29 mouse cellular contexts compared by ENCODE assay signal in the genomic region with DNA sequence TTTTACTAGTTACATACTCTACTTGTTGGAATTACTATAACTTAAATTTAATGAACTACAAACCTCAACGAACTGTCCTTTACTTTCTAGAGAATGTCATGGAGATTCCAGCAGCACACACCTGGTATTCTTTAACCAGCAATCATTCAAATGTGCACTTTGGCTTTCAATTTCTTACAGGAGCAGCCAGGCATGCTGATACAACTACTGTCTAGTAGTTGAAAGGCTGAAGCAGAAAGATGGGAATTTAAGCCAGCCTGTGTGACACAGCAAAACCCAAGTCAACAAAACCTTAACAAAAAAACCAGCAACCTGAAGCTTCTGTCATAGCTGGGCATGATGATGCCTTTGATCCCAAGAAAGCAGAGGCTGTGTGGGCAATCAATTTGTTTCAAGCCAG. TPM values are rescaled to one million over a fixed set of nuclear protein-coding genes. Genes with fewer than 3 reads are reported as not detected.
A peak's percentile ranks its signal among the peaks of the same experiment; 100 is the strongest.
DNase-seq lines count a peak whose midpoint lies in the region; ATAC-seq and TF ChIP-seq lines count a peak whose summit lies in the region.
"Had no signal": no experiment of that assay in that cellular context is flagged by ENCODE, and none has a peak within 500 bp of the region (broad histone marks: within the 10 kb centered on the region; RNA-seq: fewer than 3 reads in every experiment).

No protein-coding gene starts in this region.

- H3K4me3 ChIP-seq in embryonic fibroblast, embryonic 13.5 days (ENCODE audit: insufficient read depth, low read length), result no peak overlapping the region
- no peak overlapping the region for H3K4me3 ChIP-seq in liver, embryonic 15.5 days (replicated peaks)
- H3K4me3 ChIP-seq: embryonic facial prominence, embryonic 10.5 days; embryonic facial prominence, embryonic 15.5 days; forebrain, embryonic 13.5 days; intestine, embryonic 15.5 days; limb, embryonic 13.5 days; midbrain, embryonic 15.5 days had no signal

- peaks cover 22% of the 10 kb centered on the region for H3K36me3 ChIP-seq in liver, embryonic 15.5 days (replicated peaks)

- ATAC-seq in liver, embryonic 15.5 days (ENCODE audit: insufficient read depth), result no peak
- ATAC-seq: forebrain, embryonic 13.5 days; hindbrain, embryonic 16.5 days; intestine, embryonic 15.5 days; midbrain, embryonic 15.5 days had no signal

- H3K4me2 ChIP-seq in liver, embryonic 15.5 days, result no peak overlapping the region
- H3K4me2 ChIP-seq: embryonic facial prominence, embryonic 15.5 days; forebrain, embryonic 13.5 days; intestine, embryonic 15.5 days; limb, embryonic 13.5 days; lung, embryonic 14.5 days; midbrain, embryonic 15.5 days had no signal

- DNase-seq in kidney, adult 9 months, result peak; percentile 75
- no peak for DNase-seq in kidney, adult 18-20 months
- DNase-seq in kidney, postnatal 36 days, result peak; percentile 24 to 59
- DNase-seq in left cerebral cortex, postnatal 10 days (ENCODE audit: extremely low spot score in 1 of 2, low spot score in 2 of 2), result no peak
- DNase-seq in left cerebral cortex, postnatal 36 days (ENCODE audit: low spot score in 2 of 2), result no peak
- no peak for DNase-seq in urinary bladder, postnatal 36 days (ENCODE audit: low spot score in 2 of 2)
- DNase-seq: adrenal gland, postnatal 10 days; B cell, adult 2 months; cerebellum, adult 8-10 months; cerebellum, postnatal 25 days; gastrocnemius, postnatal 10 days; heart, postnatal 14 days; layer of hippocampus, adult 9-11 months; lung, embryonic 14.5 days; lung, postnatal 14 days; right cerebral cortex, adult 18-20 months; thymus, postnatal 4 days had no signal

- H3K4me1 ChIP-seq in embryonic fibroblast, embryonic 13.5 days (ENCODE audit: control insufficient read depth, insufficient read depth, low read length), result peaks cover 7% of the 10 kb centered on the region
- H3K4me1 ChIP-seq in liver, embryonic 15.5 days (replicated peaks), result peaks cover 53% of the 10 kb centered on the region

- no peaks in the 10 kb centered on the region for H3K9me3 ChIP-seq in liver, embryonic 15.5 days (replicated peaks)
- H3K9me3 ChIP-seq: embryonic facial prominence, embryonic 10.5 days; embryonic facial prominence, embryonic 15.5 days; forebrain, embryonic 13.5 days; intestine, embryonic 15.5 days; limb, embryonic 13.5 days; midbrain, embryonic 15.5 days had no signal

- intact Hi-C loops in left cerebral cortex, postnatal 10 days (cut with DNase I), result no loop called here
- intact Hi-C loops in left cerebral cortex, postnatal 36 days (cut with DNase I), result no loop called here

- no peaks in the 10 kb centered on the region for H3K27me3 ChIP-seq in liver, embryonic 15.5 days
- H3K27me3 ChIP-seq: embryonic facial prominence, embryonic 15.5 days; forebrain, embryonic 13.5 days; intestine, embryonic 15.5 days; limb, embryonic 13.5 days; midbrain, embryonic 15.5 days had no signal

- 80% methylated on average over 1 of the region's 1 CpGs for WGBS in liver, embryonic 15.5 days (ENCODE audit: insufficient replicate concordance)

- TF ChIP-seq POLR2A in embryonic fibroblast, embryonic 13.5 days (IDR thresholded peaks at IDR 0.05; ENCODE audit: low read depth, low read length), result no peak

- no peak for TF ChIP-seq CTCF in embryonic fibroblast, embryonic 13.5 days (IDR thresholded peaks at IDR 0.05; ENCODE audit: borderline replicate concordance, insufficient read depth, low read length)

- no peak overlapping the region for H3K9ac ChIP-seq in liver, embryonic 15.5 days
- H3K9ac ChIP-seq: embryonic facial prominence, embryonic 15.5 days; forebrain, embryonic 13.5 days; intestine, embryonic 15.5 days; limb, embryonic 13.5 days; lung, embryonic 14.5 days; midbrain, embryonic 15.5 days had no signal

- peak overlapping the region; percentile 14; the same call in 1 of the 2 replicates for H3K27ac ChIP-seq in embryonic fibroblast, embryonic 13.5 days (ENCODE audit: insufficient read depth, low read length)
- peak overlapping the region; percentile 20; the same call in 1 of the 2 replicates for H3K27ac ChIP-seq in liver, embryonic 15.5 days (replicated peaks)
- H3K27ac ChIP-seq: embryonic facial prominence, embryonic 10.5 days; embryonic facial prominence, embryonic 15.5 days; forebrain, embryonic 13.5 days; intestine, embryonic 15.5 days; midbrain, embryonic 15.5 days had no signal

RNA-seq across cellular contexts. Expression of a gene that starts 1.9 kb away (rescaled TPM):
- polyA plus RNA-seq in embryonic fibroblast, embryonic 13.5 days (2011; ENCODE audit: insufficient read length, low read depth, missing spikeins), result 89.1 and 93.1 TPM in 2 replicates
- polyA plus RNA-seq in liver, embryonic 15.5 days (2015; fragmentation: Nextera tagmentation; extraction: Ambion mirVana), result 40.7 and 40.9 TPM in 2 replicates
- 10 to 100 TPM; 53.9 to 62.1 TPM for total RNA-seq in left cerebral cortex, postnatal 10 days (2021)
- 10 to 100 TPM; 39.3 to 41.7 TPM for total RNA-seq in left cerebral cortex, postnatal 36 days (2021)

RNA-seq across cellular contexts. Expression of a gene that starts 37.4 kb away (rescaled TPM):
- polyA plus RNA-seq in embryonic fibroblast, embryonic 13.5 days (2011; ENCODE audit: insufficient read length, low read depth, missing spikeins), result 337 and 357 TPM in 2 replicates
- 53.5 and 57.4 TPM in 2 replicates for polyA plus RNA-seq in liver, embryonic 15.5 days (2015; fragmentation: Nextera tagmentation; extraction: Ambion mirVana)
- 100 to 1,000 TPM; 174 to 179 TPM for total RNA-seq in left cerebral cortex, postnatal 10 days (2021)
- 100 to 1,000 TPM; 159 to 162 TPM for total RNA-seq in left cerebral cortex, postnatal 36 days (2021)

RNA-seq across cellular contexts. Expression of a gene that starts 37.4 kb away (rescaled TPM):
- polyA plus RNA-seq in embryonic fibroblast, embryonic 13.5 days (2011; ENCODE audit: insufficient read length, low read depth, missing spikeins), result 12.4 and 21.8 TPM in 2 replicates
- polyA plus RNA-seq in liver, embryonic 15.5 days (2015; fragmentation: Nextera tagmentation; extraction: Ambion mirVana), result 6.2 and 6.8 TPM in 2 replicates
- total RNA-seq in left cerebral cortex, postnatal 10 days (2021), result 10 to 100 TPM; 10.1 to 11.6 TPM
- 10 to 100 TPM; 14.2 to 14.4 TPM for total RNA-seq in left cerebral cortex, postnatal 36 days (2021)

RNA-seq across cellular contexts. Expression of a gene that starts 45.6 kb away (rescaled TPM):
- polyA plus RNA-seq in embryonic fibroblast, embryonic 13.5 days (2011; ENCODE audit: insufficient read length, low read depth, missing spikeins), result not detected in 2 replicates
- 0.70 and 0.75 TPM in 2 replicates for polyA plus RNA-seq in liver, embryonic 15.5 days (2015; fragmentation: Nextera tagmentation; extraction: Ambion mirVana)
- not detected for total RNA-seq in left cerebral cortex, postnatal 10 days (2021)
- total RNA-seq in left cerebral cortex, postnatal 36 days (2021), result not detected
- total RNA-seq: adrenal gland, postnatal 10 days; ES-E14; gastrocnemius, postnatal 10 days; heart, postnatal 14 days; left cerebral cortex, postnatal 25 days; neutrophil, adult 5-6 weeks had no signal

Comparison
In these comparisons a context has a peak if more than half of its experiments do, and no peak if none do; other contexts are left out.
1. DNase-seq: peak in kidney, adult 9 months (single experiment) and kidney, postnatal 36 days (2 of 2); none in kidney, adult 18-20 months (single experiment), left cerebral cortex, postnatal 10 days (0 of 2), left cerebral cortex, postnatal 36 days (0 of 2) and urinary bladder, postnatal 36 days (0 of 2).